13 mouse cellular contexts compared by ENCODE assay signal in genomic region chr11:72734840-72735518, GRCm38 (mm10). TPM values are rescaled to one million over a fixed set of nuclear protein-coding genes. Genes with fewer than 3 reads are reported as not detected.
DNase-seq lines count a peak whose midpoint lies in the region; ATAC-seq lines count a peak whose summit lies in the region.
"Had no signal": no experiment of that assay in that cellular context is flagged by ENCODE, and none has a peak within 500 bp of the region (broad histone marks: within the 10 kb centered on the region; RNA-seq: fewer than 3 reads in every experiment).

No protein-coding gene starts in this region.

- peaks cover 66% of the 10 kb centered on the region for H3K36me3 ChIP-seq in embryonic facial prominence, embryonic 14.5 days (ENCODE audit: control insufficient read depth, insufficient read depth, low read length)
- peaks cover 88% of the 10 kb centered on the region for H3K36me3 ChIP-seq in embryonic facial prominence, embryonic 10.5 days (replicated peaks)
- H3K36me3 ChIP-seq in midbrain, embryonic 14.5 days (ENCODE audit: control insufficient read depth, insufficient read depth, low read length) = peaks cover 70% of the 10 kb centered on the region
- H3K36me3 ChIP-seq in midbrain, embryonic 16.5 days (ENCODE audit: control insufficient read depth, insufficient read depth, low read length) = peaks cover 30% of the 10 kb centered on the region
- peaks cover 32% of the 10 kb centered on the region for H3K36me3 ChIP-seq in heart, embryonic 11.5 days (ENCODE audit: control insufficient read depth, insufficient read depth, low read length)

- WGBS in embryonic facial prominence, embryonic 14.5 days = 75% methylated on average over 4 of the region's 4 CpGs
- 89% methylated on average over 4 of the region's 4 CpGs for WGBS in embryonic facial prominence, embryonic 10.5 days
- 87% methylated on average over 4 of the region's 4 CpGs for WGBS in midbrain, embryonic 14.5 days
- 86% methylated on average over 4 of the region's 4 CpGs for WGBS in midbrain, embryonic 16.5 days
- 67% methylated on average over 4 of the region's 4 CpGs for WGBS in heart, embryonic 11.5 days (ENCODE audit: insufficient replicate concordance)

- H3K4me2 ChIP-seq in embryonic facial prominence, embryonic 14.5 days (ENCODE audit: low read depth, low read length) = no peak overlapping the region
- no peak overlapping the region for H3K4me2 ChIP-seq in midbrain, embryonic 14.5 days (ENCODE audit: low read length)
- no peak overlapping the region for H3K4me2 ChIP-seq in midbrain, embryonic 16.5 days (ENCODE audit: low read length)
- no peak overlapping the region for H3K4me2 ChIP-seq in heart, embryonic 11.5 days
- H3K4me2 ChIP-seq: liver, embryonic 11.5 days had no signal

- no peak overlapping the region for H3K9ac ChIP-seq in embryonic facial prominence, embryonic 14.5 days (ENCODE audit: low read depth, low read length)
- H3K9ac ChIP-seq in midbrain, embryonic 14.5 days (replicated peaks; ENCODE audit: low read length) = no peak overlapping the region
- H3K9ac ChIP-seq in midbrain, embryonic 16.5 days (ENCODE audit: low read depth, low read length) = no peak overlapping the region
- H3K9ac ChIP-seq in heart, embryonic 11.5 days (ENCODE audit: low read depth, low read length) = no peak overlapping the region

- no peaks in the 10 kb centered on the region for H3K4me1 ChIP-seq in embryonic facial prominence, embryonic 14.5 days (ENCODE audit: control insufficient read depth, insufficient read depth, low read length)
- H3K4me1 ChIP-seq in embryonic facial prominence, embryonic 10.5 days = no peaks in the 10 kb centered on the region
- H3K4me1 ChIP-seq in midbrain, embryonic 14.5 days (ENCODE audit: control insufficient read depth, insufficient read depth, low read length) = no peaks in the 10 kb centered on the region
- no peaks in the 10 kb centered on the region for H3K4me1 ChIP-seq in midbrain, embryonic 16.5 days (ENCODE audit: control insufficient read depth, insufficient read depth, low read length)
- H3K4me1 ChIP-seq in heart, embryonic 11.5 days (ENCODE audit: control insufficient read depth, insufficient read depth, low read length) = peaks cover 8% of the 10 kb centered on the region

- H3K4me3 ChIP-seq in embryonic facial prominence, embryonic 14.5 days (ENCODE audit: low read depth, low read length) = no peak overlapping the region
- H3K4me3 ChIP-seq in embryonic facial prominence, embryonic 10.5 days = no peak overlapping the region
- H3K4me3 ChIP-seq in midbrain, embryonic 14.5 days (replicated peaks; ENCODE audit: low read depth, low read length) = no peak overlapping the region
- no peak overlapping the region for H3K4me3 ChIP-seq in midbrain, embryonic 16.5 days (ENCODE audit: low read depth, low read length)
- H3K4me3 ChIP-seq in heart, embryonic 11.5 days (ENCODE audit: low read depth, low read length) = no peak overlapping the region

- no peak overlapping the region for H3K27ac ChIP-seq in embryonic facial prominence, embryonic 14.5 days (replicated peaks; ENCODE audit: low read depth, low read length)
- no peak overlapping the region for H3K27ac ChIP-seq in embryonic facial prominence, embryonic 10.5 days (replicated peaks)
- no peak overlapping the region for H3K27ac ChIP-seq in midbrain, embryonic 14.5 days (replicated peaks; ENCODE audit: low read depth, low read length)
- no peak overlapping the region for H3K27ac ChIP-seq in midbrain, embryonic 16.5 days (ENCODE audit: low read length)
- peak overlapping the region; percentile 79; the same call in 1 of the 2 replicates for H3K27ac ChIP-seq in heart, embryonic 11.5 days (ENCODE audit: low read depth, low read length)

- H3K9me3 ChIP-seq in embryonic facial prominence, embryonic 14.5 days (ENCODE audit: control insufficient read depth, low read length) = no peaks in the 10 kb centered on the region
- H3K9me3 ChIP-seq in embryonic facial prominence, embryonic 10.5 days = no peaks in the 10 kb centered on the region
- no peaks in the 10 kb centered on the region for H3K9me3 ChIP-seq in midbrain, embryonic 14.5 days (ENCODE audit: control insufficient read depth, low read length)
- no peaks in the 10 kb centered on the region for H3K9me3 ChIP-seq in midbrain, embryonic 16.5 days (replicated peaks; ENCODE audit: control insufficient read depth, low read length, poor library complexity, severe bottlenecking)
- no peaks in the 10 kb centered on the region for H3K9me3 ChIP-seq in heart, embryonic 11.5 days (replicated peaks; ENCODE audit: control insufficient read depth, low read length)

- ATAC-seq in embryonic facial prominence, embryonic 14.5 days (ENCODE audit: low read depth) = no peak
- no peak for ATAC-seq in midbrain, embryonic 14.5 days (ENCODE audit: low FRiP score, low TSS enrichment)
- no peak for ATAC-seq in midbrain, embryonic 16.5 days
- ATAC-seq in heart, embryonic 11.5 days (replicated peaks; ENCODE audit: insufficient number of reproducible peaks, low FRiP score, low TSS enrichment) = no peak
- ATAC-seq: hindbrain, embryonic 16.5 days; lung, postnatal 0 days had no signal

- DNase-seq in embryonic facial prominence, embryonic 14.5 days (ENCODE audit: low spot score) = peak; percentile 22
- DNase-seq in embryonic facial prominence, embryonic 10.5 days (ENCODE audit: low spot score) = no peak
- DNase-seq in midbrain, embryonic 14.5 days = peak; percentile 4
- peak; percentile 81 for DNase-seq in skeletal muscle tissue, adult 2 months (ENCODE audit: low read depth, low spot score)
- no peak for DNase-seq in layer of hippocampus, adult 11-12 months (ENCODE audit: low spot score)
- DNase-seq in frontal cortex, adult 2 months (ENCODE audit: extremely low spot score in 1 of 2, low spot score in 1 of 2) = no peak
- DNase-seq: cerebellum, postnatal 36 days; thymus, adult 2 months had no signal

- H3K27me3 ChIP-seq in embryonic facial prominence, embryonic 14.5 days (replicated peaks; ENCODE audit: control insufficient read depth, insufficient read depth, low read length) = no peaks in the 10 kb centered on the region
- no peaks in the 10 kb centered on the region for H3K27me3 ChIP-seq in embryonic facial prominence, embryonic 10.5 days (replicated peaks; ENCODE audit: low read depth, poor library complexity, severe bottlenecking)
- H3K27me3 ChIP-seq in midbrain, embryonic 14.5 days (ENCODE audit: control insufficient read depth, insufficient read depth, low read length) = no peaks in the 10 kb centered on the region
- no peaks in the 10 kb centered on the region for H3K27me3 ChIP-seq in midbrain, embryonic 16.5 days (ENCODE audit: control insufficient read depth, insufficient read depth, low read depth, low read length)
- no peaks in the 10 kb centered on the region for H3K27me3 ChIP-seq in heart, embryonic 11.5 days (ENCODE audit: control insufficient read depth, insufficient read depth, low read length)

RNA-seq across cellular contexts. Expression of gene Ankfy1, which starts 45.2 kb away (rescaled TPM):
- polyA plus RNA-seq in embryonic facial prominence, embryonic 14.5 days (2014; fragmentation: Nextera tagmentation; extraction: Ambion mirVana) = 29.2 and 31.2 TPM in 2 replicates
- 26.3 and 26.5 TPM in 2 replicates for polyA plus RNA-seq in embryonic facial prominence, embryonic 10.5 days (2016; fragmentation: Nextera tagmentation; extraction: Ambion mirVana)
- polyA plus RNA-seq in midbrain, embryonic 14.5 days (2014; fragmentation: Nextera tagmentation; extraction: Ambion mirVana) = 26.7 and 40.0 TPM in 2 replicates
- polyA plus RNA-seq in midbrain, embryonic 16.5 days (2015; fragmentation: Nextera tagmentation; extraction: Ambion mirVana) = 29.5 and 32.3 TPM in 2 replicates
- 24.4 and 25.1 TPM in 2 replicates for polyA plus RNA-seq in heart, embryonic 11.5 days (2014; fragmentation: Nextera tagmentation; extraction: Ambion mirVana)
- polyA plus RNA-seq in frontal cortex, adult 2 months (2012; rRNA removed) = 28.0 and 29.9 TPM in 2 replicates

Comparison
In these comparisons a context has a peak if more than half of its experiments do, and no peak if none do; other contexts are left out.
1. DNase-seq: peak in embryonic facial prominence, embryonic 14.5 days (single experiment), midbrain, embryonic 14.5 days (single experiment) and skeletal muscle tissue, adult 2 months (single experiment); none in embryonic facial prominence, embryonic 10.5 days (single experiment), layer of hippocampus, adult 11-12 months (single experiment) and frontal cortex, adult 2 months (0 of 2).